Mouse (Mus musculus): ENCODE measurements around the gene Mfsd4b3.

DNA sequence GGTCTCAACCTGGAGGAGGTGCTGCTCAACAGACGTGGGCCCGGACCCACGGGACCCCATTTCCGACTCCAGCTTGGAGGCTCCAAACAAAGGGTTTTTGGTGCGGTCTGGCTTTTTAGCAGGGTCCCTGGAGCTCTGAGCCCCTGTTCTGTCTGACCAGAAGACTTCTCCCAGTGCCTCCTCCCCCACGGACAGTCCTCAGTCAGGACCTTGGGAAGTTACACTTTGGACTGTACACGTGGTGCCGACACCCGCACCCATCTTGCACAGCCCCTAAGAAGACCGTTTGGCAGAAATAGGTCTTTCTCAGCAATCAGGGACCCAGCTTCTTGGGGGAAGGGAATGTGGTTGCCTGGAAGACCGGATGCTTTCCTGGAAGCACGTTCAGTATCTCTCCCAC is 26.5 kb upstream of the Mfsd4b3 start, which contains the start of gene Mfsd4b5:
- TF ChIP-seq POLR2A (IDR thresholded peaks at IDR 0.05; ENCODE audit: borderline replicate concordance, insufficient read depth, low read length) (no peak), CTCF (IDR thresholded peaks at IDR 0.05; ENCODE audit: borderline replicate concordance, insufficient read depth, low read depth, low read length) (no peak)

Data from cerebellum, adult 2 months (tissue).